Mouse (Mus musculus) midbrain, postnatal 0 days (tissue): Measurements from ENCODE around the gene Zfyve19. TPM values are rescaled to one million over a fixed set of nuclear protein-coding genes. Genes with fewer than 3 reads are reported as not detected.

ENCODE experiments used
- ATAC-seq: fragments of 200-750 bp; cut with Nextera tagmentation; 2 replicates; pipeline ENCODE4 v1.8.0; 2017; ENCODE audit warnings: moderate number of reproducible peaks, mild to moderate bottlenecking, moderate TSS enrichment, moderate library complexity; ENCODE audit not compliant: low FRiP score
- DNase-seq: peaks from one replicate; pipeline ENCODE4 v3.0.0-alpha.2; 2015; ENCODE audit warnings: low spot score
- H3K27ac ChIP-seq: fragments of 300-500 bp; sonication (generic); 2 replicates; pipeline ENCODE4 v1.5.1; 2014; ENCODE audit warnings: low read depth, mild to moderate bottlenecking, low read length, mixed read lengths
- H3K27me3 ChIP-seq: fragments of 300-500 bp; sonication (generic); 2 replicates; pipeline ENCODE4 v1.6.1; 2014; ENCODE audit warnings: low read length, control low read depth, mixed read lengths; ENCODE audit not compliant: insufficient read depth
- H3K36me3 ChIP-seq: fragments of 300-500 bp; sonication (generic); 2 replicates; pipeline ENCODE4 v1.6.1; 2014; ENCODE audit warnings: low read length, control low read depth, mixed read lengths; ENCODE audit not compliant: insufficient read depth
- H3K4me1 ChIP-seq: fragments of 300-500 bp; sonication (generic); 2 replicates; pipeline ENCODE4 v1.6.1; 2014; ENCODE audit warnings: mild to moderate bottlenecking, control low read depth, antibody characterized with exemption, low read length, mixed read lengths; ENCODE audit not compliant: insufficient read depth
- H3K4me2 ChIP-seq: fragments of 300-500 bp; sonication (generic); 2 replicates; pipeline ENCODE4 v1.6.1; 2014; ENCODE audit warnings: low read depth, mild to moderate bottlenecking, low read length, mixed read lengths; ENCODE audit not compliant: poor library complexity, severe bottlenecking
- H3K4me3 ChIP-seq: fragments of 300-500 bp; sonication (generic); 2 replicates; pipeline ENCODE4 v1.5.1; 2014; ENCODE audit warnings: low read depth, mild to moderate bottlenecking, low read length, moderate library complexity
- H3K9ac ChIP-seq: fragments of 300-500 bp; sonication (generic); replicated peaks from 2 replicates; pipeline ENCODE4 v1.6.1; 2014; ENCODE audit warnings: mild to moderate bottlenecking, low read length, moderate library complexity, mixed read lengths; ENCODE audit not compliant: poor library complexity, severe bottlenecking
- H3K9me3 ChIP-seq: fragments of 300-500 bp; sonication (generic); 2 replicates; pipeline ENCODE4 v1.6.1; 2016; ENCODE audit warnings: low read length, control low read depth
- CTCF ChIP-seq: IDR thresholded peaks from 2 replicates; pipeline ENCODE4 v1.5.1; 2016; ENCODE audit warnings: antibody characterized with exemption, mild to moderate bottlenecking
- WGBS: fragments of 180-500 bp; shearing (Covaris S2); extraction: QIAGEN DNeasy Blood & Tissue Kit; methylation state at CpG from one replicate; pipeline ENCODE4 v1.1.7; 2014; 5-methylcytosine and 5-hydroxymethylcytosine counted together
- polyA plus RNA-seq: library from polyadenylated mRNA; unstranded; fragments of >200 nt; fragmentation: Nextera tagmentation; extraction: Ambion mirVana; gene quantifications from 2 replicates; pipeline ENCODE4 v1.2.1, GENCODE M21; 2015
- total RNA-seq: library from RNA; depleted of rRNA; stranded (reverse); fragments of >200 nt; gene quantifications from 2 replicates; pipeline ENCODE4 v1.2.3, GENCODE M21; 2014

Gene Zfyve19
- total and polyA plus RNA-seq, 2 experiments from 2014 or later = 30.5 to 52.0 TPM

- no peak for DNase-seq
- no peak within 1 kb of the TSS for H3K4me3 ChIP-seq
- 74% methylated on average over 6 of the region's 6 CpGs for WGBS
- H3K4me1 ChIP-seq = no peaks in the 10 kb centered on the region
- H3K27ac ChIP-seq = no peak within 1 kb of the TSS
- H3K36me3 ChIP-seq = no peaks in the 10 kb centered on the region
- H3K9ac ChIP-seq = no peak within 1 kb of the TSS
- H3K4me2 ChIP-seq = no peak within 1 kb of the TSS
- no peaks in the 10 kb centered on the region for H3K9me3 ChIP-seq
- no peak for TF ChIP-seq CTCF
- H3K27me3 ChIP-seq = no peaks in the 10 kb centered on the region
- ATAC-seq = no peak
Observed at GRCm38 (mm10) chr2:119229775-119230704, 21.6 kb downstream of the Zfyve19 start, which contains the start of gene Ppp1r14d. Ppp1r14d (minus strand) TSS chr2:119229906.

- H3K9ac ChIP-seq = no peak overlapping the region
- peak overlapping the region; percentile 57 for H3K4me2 ChIP-seq
- ATAC-seq = no peak
- 8% methylated on average over 25 of the region's 25 CpGs for WGBS
- DNase-seq = no peak
- H3K36me3 ChIP-seq = no peaks in the 10 kb centered on the region
- H3K9me3 ChIP-seq = no peaks in the 10 kb centered on the region
- no peak overlapping the region for H3K27ac ChIP-seq
- peaks cover 45% of the 10 kb centered on the region for H3K27me3 ChIP-seq
- no peak for TF ChIP-seq CTCF
- H3K4me1 ChIP-seq = peaks cover 7% of the 10 kb centered on the region; the same call in 1 of the 2 replicates
- H3K4me3 ChIP-seq = peak overlapping the region; percentile 34
Observed at GRCm38 (mm10) chr2:119236682-119237209, 28.3 kb downstream of the Zfyve19 start.

- ATAC-seq = peak; percentile 54; the same call in 1 of the 2 replicates
- WGBS = under 1% methylated on average over 70 of the region's 73 CpGs
Observed at GRCm38 (mm10) chr2:119237210-119237870, 28.9 kb downstream of the Zfyve19 start, which contains the start of gene Spint1. Spint1 (plus strand) TSS chr2:119237362.

GRCm38 (mm10) chr2:119237871-119238220 lies 29.4 kb downstream of the Zfyve19 start:
- H3K27ac ChIP-seq = no peak overlapping the region
- TF ChIP-seq CTCF = no peak
- H3K4me2 ChIP-seq = peak overlapping the region; percentile 57
- peaks cover 7% of the 10 kb centered on the region; the same call in 1 of the 2 replicates for H3K4me1 ChIP-seq
- no peak overlapping the region for H3K9ac ChIP-seq
- peak overlapping the region; percentile 34 for H3K4me3 ChIP-seq
- DNase-seq = no peak
- no peaks in the 10 kb centered on the region for H3K36me3 ChIP-seq
- no peaks in the 10 kb centered on the region for H3K9me3 ChIP-seq
- H3K27me3 ChIP-seq = peaks cover 45% of the 10 kb centered on the region
- WGBS = 1% methylated on average over 31 of the region's 31 CpGs
- no peak for ATAC-seq

More at GRCm38 (mm10) chr2:119237210-119237870, 28.9 kb downstream of the Zfyve19 start, which contains the start of gene Spint1:
- no peak within 1 kb of the TSS for H3K9ac ChIP-seq
- H3K36me3 ChIP-seq = no peaks in the 10 kb centered on the region
- TF ChIP-seq CTCF = no peak
- peaks cover 45% of the 10 kb centered on the region for H3K27me3 ChIP-seq
- no peaks in the 10 kb centered on the region for H3K9me3 ChIP-seq
- peak within 1 kb of the TSS; percentile 34 for H3K4me3 ChIP-seq
- no peak for DNase-seq
- peak within 1 kb of the TSS; percentile 57 for H3K4me2 ChIP-seq
- no peak within 1 kb of the TSS for H3K27ac ChIP-seq
- H3K4me1 ChIP-seq = peaks cover 7% of the 10 kb centered on the region; the same call in 1 of the 2 replicates

GRCm38 (mm10) chr2:119238671-119239070 lies 30.3 kb downstream of the Zfyve19 start:
- no peak for ATAC-seq
- DNase-seq = no peak
- WGBS = 80% methylated on average over 2 of the region's 2 CpGs
- Histone ChIP-seq H3K27me3 (peaks cover 45% of the 10 kb centered on the region), H3K4me1 (peaks cover 7% of the 10 kb centered on the region; the same call in 1 of the 2 replicates), H3K27ac (no peak overlapping the region), H3K36me3 (no peaks in the 10 kb centered on the region), H3K9ac (no peak overlapping the region), H3K9me3 (no peaks in the 10 kb centered on the region), H3K4me3 (no peak overlapping the region), H3K4me2 (no peak overlapping the region)
- no peak for TF ChIP-seq CTCF
